Mouse (Mus musculus) lung, adult 2 months (tissue): Measurements from ENCODE around the gene Olfr1111. TPM values are rescaled to one million over a fixed set of nuclear protein-coding genes. Genes with fewer than 3 reads are reported as not detected.
"Not testable (repeated sequence)": the region's sequence is repeated elsewhere in the genome, so short reads cannot be mapped to it uniquely, and the experiment has no call there.

ENCODE experiments used
- DNase-seq: peaks from one replicate; pipeline ENCODE4 v3.0.0; 2022
- H3K4me1 ChIP-seq: fragments of 200-500 bp; 2 replicates; pipeline ENCODE4 v1.6.1; 2011; ENCODE audit warnings: low read length; ENCODE audit not compliant: control insufficient read depth, insufficient read depth
- H3K4me3 ChIP-seq: fragments of 200-500 bp; replicated peaks from 2 replicates; pipeline ENCODE3; 2011; ENCODE audit warnings: low read depth, mild to moderate bottlenecking, control low read depth, low read length; ENCODE audit errors: extremely low read depth
- CTCF ChIP-seq: fragments of 200-500 bp; IDR thresholded peaks from 2 replicates; pipeline ENCODE4 v1.5.1; 2011; ENCODE audit warnings: mild to moderate bottlenecking, low read length, control low read depth; ENCODE audit not compliant: insufficient read depth
- POLR2A ChIP-seq: fragments of 200-500 bp; IDR thresholded peaks from 2 replicates; pipeline ENCODE4 v1.6.1; 2011; ENCODE audit warnings: low read depth, mild to moderate bottlenecking, control low read depth, low read length, borderline replicate concordance; ENCODE audit errors: extremely low read depth
- WGBS: fragments of 180-500 bp; shearing (Covaris S2); methylation state at CpG from one replicate; pipeline ENCODE4 v1.1.7; 2018; 5-methylcytosine and 5-hydroxymethylcytosine counted together
- polyA plus RNA-seq: library from polyadenylated mRNA; depleted of rRNA; stranded (reverse); fragments of >200 nt; gene quantifications from 2 replicates; pipeline ENCODE4 v1.2.3, GENCODE M21; 2012; rRNA removed

Olfr1111 gene
- not detected in 2 replicates for polyA plus RNA-seq

- TF ChIP-seq POLR2A: no peak
- TF ChIP-seq CTCF: no peak
- Histone ChIP-seq H3K4me1 (no peaks in the 10 kb centered on the region), H3K4me3 (no peak within 1 kb of the TSS)
- no peak for DNase-seq
Measured at GRCm38 (mm10) chr2:87152524-87152923, at the start of gene Olfr1111. TSS of gene Olfr1111 (minus strand) at chr2:87152624.

- no peak for DNase-seq
- Histone ChIP-seq H3K4me1 (no peaks in the 10 kb centered on the region), H3K4me3 (no peak within 1 kb of the TSS)
- TF ChIP-seq CTCF (no peak), POLR2A (no peak)
- WGBS: 78% methylated on average over 1 of the region's 1 CpGs
Measured at GRCm38 (mm10) chr2:87187498-87187897, 35.1 kb upstream of the Olfr1111 start, which contains the start of gene Olfr1112. TSS of gene Olfr1112 (plus strand) at chr2:87187798.

GRCm38 (mm10) chr2:87167731-87168130 is 15.3 kb upstream of the Olfr1111 start:
- WGBS: 66% methylated on average over 2 of the region's 2 CpGs
- not testable (repeated sequence) for DNase-seq, H3K4me1 ChIP-seq, H3K4me3 ChIP-seq

- no peaks in the 10 kb centered on the region for H3K4me1 ChIP-seq
- DNase-seq: no peak
- no peak for TF ChIP-seq POLR2A
- no peak for TF ChIP-seq CTCF
- 70% methylated on average over 1 of the region's 1 CpGs for WGBS
- no peak within 1 kb of the TSS for H3K4me3 ChIP-seq
Measured at GRCm38 (mm10) chr2:87140200-87140599, 12.2 kb downstream of the Olfr1111 start, which contains the start of gene Olfr1110. TSS of gene Olfr1110 (minus strand) at chr2:87140300.

GRCm38 (mm10) chr2:87114467-87114866 is 38.0 kb downstream of the Olfr1111 start, which contains the start of gene Olfr259:
TSS of gene Olfr259 (minus strand) at chr2:87114567.
- Histone ChIP-seq H3K4me3 (no peak within 1 kb of the TSS), H3K4me1 (no peaks in the 10 kb centered on the region)
- TF ChIP-seq CTCF: no peak
- TF ChIP-seq POLR2A: no peak
- DNase-seq: no peak

Other genes with a start within 250 kb of the Olfr1111 start
- gene Olfr1098, start 228.1 kb downstream of the Olfr1111 start, polyA plus RNA-seq: not detected in 2 replicates
- not detected in 2 replicates for gene Olfr1099, start 191.9 kb downstream of the Olfr1111 start, polyA plus RNA-seq
- not detected in 2 replicates for gene Olfr1100, start 172.7 kb downstream of the Olfr1111 start, polyA plus RNA-seq
- gene Olfr1101, start 161.4 kb downstream of the Olfr1111 start, polyA plus RNA-seq: not detected in 2 replicates
- gene Olfr1102, start 154.2 kb downstream of the Olfr1111 start, polyA plus RNA-seq: not detected in 2 replicates
- not detected in 2 replicates for gene Olfr1104, start 125.5 kb downstream of the Olfr1111 start, polyA plus RNA-seq
- gene Olfr1105, start 116.1 kb downstream of the Olfr1111 start, polyA plus RNA-seq: not detected in 2 replicates
- not detected in 2 replicates for gene Olfr1106, start 100.4 kb downstream of the Olfr1111 start, polyA plus RNA-seq
- gene Olfr1107, start 76.8 kb downstream of the Olfr1111 start, polyA plus RNA-seq: not detected in 2 replicates
- not detected in 2 replicates for gene Olfr1109, start 56.6 kb downstream of the Olfr1111 start, polyA plus RNA-seq
- gene Olfr259, start 38.1 kb downstream of the Olfr1111 start, polyA plus RNA-seq: not detected in 2 replicates
- gene Olfr1110, start 12.3 kb downstream of the Olfr1111 start, polyA plus RNA-seq: not detected in 2 replicates
- not detected in 2 replicates for gene Olfr1112, start 35.2 kb upstream of the Olfr1111 start, polyA plus RNA-seq
- not detected in 2 replicates for gene Olfr1113, start 56.3 kb upstream of the Olfr1111 start, polyA plus RNA-seq
- gene Olfr1115, start 95.4 kb upstream of the Olfr1111 start, polyA plus RNA-seq: not detected in 2 replicates
- gene Olfr1116, start 114.9 kb upstream of the Olfr1111 start, polyA plus RNA-seq: not detected in 2 replicates
- not detected in 2 replicates for gene Olfr1118, start 155.0 kb upstream of the Olfr1111 start, polyA plus RNA-seq
- gene Olfr1120, start 202.2 kb upstream of the Olfr1111 start, polyA plus RNA-seq: not detected in 2 replicates
- not detected in 2 replicates for gene Olfr1121, start 217.3 kb upstream of the Olfr1111 start, polyA plus RNA-seq
- not detected in 2 replicates for gene Olfr1122, start 233.2 kb upstream of the Olfr1111 start, polyA plus RNA-seq